Mouse (Mus musculus): ENCODE data around the gene Gm13306.
"Not testable (repeated sequence)": the region's sequence is repeated elsewhere in the genome, so short reads cannot be mapped to it uniquely, and the experiment has no call there.

DNA sequence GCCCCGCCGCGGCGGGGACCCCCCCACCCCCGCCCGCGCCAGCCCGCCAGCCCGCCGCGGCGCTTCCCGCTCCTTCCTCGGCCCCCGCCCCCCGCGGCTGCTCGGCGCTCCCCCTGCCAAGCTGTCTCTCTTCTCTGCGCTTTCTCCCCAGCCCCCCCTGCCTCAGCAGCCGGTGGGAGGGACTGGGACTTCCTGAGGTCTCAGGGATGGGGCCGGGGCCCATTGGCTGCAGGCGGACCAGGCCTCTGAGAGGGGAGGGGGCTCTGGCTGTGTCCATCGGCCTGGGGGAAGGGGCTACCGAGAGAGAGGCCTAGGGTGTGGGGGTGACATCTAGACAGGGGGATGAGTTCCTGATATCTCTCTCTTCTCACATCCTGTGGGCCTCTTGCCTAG, 31.7 kb downstream of the Gm13306 start:
- TF ChIP-seq CHD2 (IDR thresholded peaks at IDR 0.05; ENCODE audit: low read depth, low read length); ZC3H11A (IDR thresholded peaks at IDR 0.05; ENCODE audit: borderline replicate concordance, low read depth, low read length); ZNF384 (IDR thresholded peaks at IDR 0.05; ENCODE audit: low read depth, low read length); HCFC1 (IDR thresholded peaks at IDR 0.05; ENCODE audit: borderline replicate concordance, insufficient read depth, low read length); MAFK (IDR thresholded peaks at IDR 0.05; ENCODE audit: insufficient read depth, low read depth, low read length): not testable (repeated sequence)
